Mouse (Mus musculus) ES-E14 (cell line): ENCODE measurements around the gene Gkn2. TPM values are rescaled to one million over a fixed set of nuclear protein-coding genes. Genes with fewer than 3 reads are reported as not detected.

Source experiments
- DNase-seq: peaks from one replicate; pipeline ENCODE4 v3.0.0-alpha.2; 2013; ENCODE audit warnings: low read depth, low spot score
- H3K27ac ChIP-seq: 2 replicates; pipeline ENCODE4 v1.5.1; 2012; ENCODE audit warnings: low read depth, mild to moderate bottlenecking, low read length, moderate library complexity, mixed read lengths; ENCODE audit not compliant: poor library complexity, insufficient read depth, severe bottlenecking
- H3K36me3 ChIP-seq: 2 replicates; pipeline ENCODE4 v1.6.1; 2012; ENCODE audit warnings: mild to moderate bottlenecking, low read length, moderate library complexity, mixed read lengths; ENCODE audit not compliant: control insufficient read depth, poor library complexity, insufficient read depth, severe bottlenecking
- H3K4me1 ChIP-seq, 2 experiments: fragments of 150-350 bp in 1 of 2; sonication (generic) in 1 of 2; 2 replicates each; pipeline ENCODE4 v1.6.1; 2012; ENCODE audit warnings: low read length in 2 of 2, mild to moderate bottlenecking in 1 of 2, mixed read lengths in 1 of 2; ENCODE audit not compliant: control insufficient read depth in 2 of 2, insufficient read depth in 2 of 2, poor library complexity in 1 of 2
- H3K4me3 ChIP-seq, 2 experiments: fragments of 150-350 bp in 1 of 2; sonication (generic) in 1 of 2; 2 replicates each; pipeline ENCODE4 v1.5.1; 2012; ENCODE audit warnings: low read length in 2 of 2, low read depth in 1 of 2, mild to moderate bottlenecking in 1 of 2, mixed read lengths in 1 of 2; ENCODE audit not compliant: insufficient read depth in 1 of 2, poor library complexity in 1 of 2, severe bottlenecking in 1 of 2
- H3K9ac ChIP-seq: 2 replicates; pipeline ENCODE4 v1.6.1; 2012; ENCODE audit warnings: low read depth, mild to moderate bottlenecking, low read length, mixed read lengths; ENCODE audit not compliant: poor library complexity, insufficient read depth, severe bottlenecking
- H3K9me3 ChIP-seq: fragments of 150-350 bp; sonication (generic); 2 replicates; pipeline ENCODE4 v1.6.1; 2012; ENCODE audit warnings: low read depth, mild to moderate bottlenecking, low read length; ENCODE audit not compliant: control insufficient read depth, insufficient read depth
- CHD2 ChIP-seq: IDR thresholded peaks from 2 replicates; pipeline ENCODE4 v1.6.1; 2014; ENCODE audit warnings: mild to moderate bottlenecking, low read depth, low read length, inconsistent platforms
- HCFC1 ChIP-seq: IDR thresholded peaks from 2 replicates; pipeline ENCODE4 v1.6.1; 2012; ENCODE audit warnings: low read length, inconsistent platforms, borderline replicate concordance; ENCODE audit not compliant: insufficient read depth
- MAFK ChIP-seq: IDR thresholded peaks from 2 replicates; pipeline ENCODE4 v1.6.1; 2014; ENCODE audit warnings: mild to moderate bottlenecking, low read depth, low read length, inconsistent platforms; ENCODE audit not compliant: insufficient read depth
- ZC3H11A ChIP-seq: IDR thresholded peaks from 2 replicates; pipeline ENCODE4 v1.6.1; 2012; ENCODE audit warnings: low read depth, mild to moderate bottlenecking, inconsistent platforms, low read length, borderline replicate concordance
- ZNF384 ChIP-seq: IDR thresholded peaks from 2 replicates; pipeline ENCODE4 v1.6.1; 2012; ENCODE audit warnings: low read depth, low read length, inconsistent platforms
- in situ Hi-C, 2 experiments: fragments of 600-800 bp; cut with MboI; formaldehyde crosslinking; loops; one replicate each; pipeline ENCODE4 v1.15.1; 2025; ENCODE audit warnings: low sequenced_read_pairs in 2 of 2, inconsistent platforms in 1 of 2; ENCODE audit not compliant: unreplicated experiment in 2 of 2
- total RNA-seq: library from RNA; depleted of rRNA; stranded (reverse); fragments of 300-350 nt; gene quantifications from 2 replicates; pipeline ENCODE4 v1.2.3, GENCODE M21; 2012

Gene Gkn2
- total RNA-seq, 1 experiment, result not detected

GRCm38 (mm10) chr6:87354441-87354840 lies 18.7 kb upstream of the Gkn2 start:
- TF ChIP-seq HCFC1 (no peak), MAFK (no peak), ZNF384 (no peak), ZC3H11A (no peak), CHD2 (no peak)
- Histone ChIP-seq H3K27ac (no peak overlapping the region), H3K4me3 (no peak overlapping the region), H3K9ac (no peak overlapping the region), H3K9me3 (no peaks in the 10 kb centered on the region), H3K36me3 (no peaks in the 10 kb centered on the region), H3K4me1 (no peaks in the 10 kb centered on the region)
- DNase-seq, result no peak
- in situ Hi-C loops, result no loop called here

- Histone ChIP-seq H3K27ac (no peak overlapping the region), H3K9me3 (no peaks in the 10 kb centered on the region), H3K36me3 (no peaks in the 10 kb centered on the region), H3K4me1 (no peaks in the 10 kb centered on the region), H3K4me3 (no peak overlapping the region), H3K9ac (no peak overlapping the region)
- in situ Hi-C loops, result no loop called here
- no peak for DNase-seq
- TF ChIP-seq ZC3H11A (no peak), HCFC1 (no peak), CHD2 (no peak), ZNF384 (no peak), MAFK (no peak)
These were observed 3.9 kb upstream of the Gkn2 start for GRCm38 (mm10) chr6:87369223-87369622.

DNA sequence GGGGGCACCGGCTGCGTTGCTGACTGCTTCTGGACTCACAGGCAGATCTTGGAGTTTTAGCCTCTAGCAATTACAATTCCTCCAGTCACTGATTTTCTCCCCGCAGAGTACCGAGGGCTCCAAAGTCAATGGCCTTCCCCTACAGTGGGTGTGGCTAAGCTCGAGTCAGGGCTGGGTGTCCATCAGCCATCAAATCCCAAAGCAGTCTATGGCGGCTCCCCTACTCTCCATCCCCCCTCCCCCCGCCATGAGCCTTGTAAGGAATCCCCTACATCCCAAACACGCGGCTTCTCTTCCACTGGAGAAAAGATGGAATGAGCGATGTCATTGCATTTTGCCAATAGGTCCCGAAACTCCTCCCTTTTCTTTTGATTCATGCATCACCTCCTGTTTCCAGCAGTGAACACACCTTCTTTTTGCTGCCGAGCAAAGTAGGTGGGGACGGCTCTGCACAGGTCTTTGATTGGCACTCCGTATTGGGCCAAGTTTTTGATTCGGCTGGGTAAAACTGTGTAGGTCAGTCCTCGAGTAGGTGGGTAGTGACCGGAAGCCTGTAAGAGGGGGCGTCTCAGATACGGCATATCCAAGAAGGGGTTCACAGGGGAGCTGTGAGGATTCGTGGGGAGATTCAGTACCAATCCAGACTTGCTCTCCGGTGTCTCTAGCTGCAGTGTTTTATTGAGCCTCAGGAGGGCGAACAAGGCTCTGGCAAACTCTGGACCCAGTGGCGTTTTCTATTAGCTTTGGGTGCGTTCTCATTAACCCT lies 11.0 kb downstream of the Gkn2 start:
- H3K4me1 ChIP-seq, result no peaks in the 10 kb centered on the region
- DNase-seq, result peak; percentile 34
- TF ChIP-seq HCFC1 (no peak), MAFK (no peak), CHD2 (no peak), ZNF384 (no peak), ZC3H11A (no peak)
- H3K9me3 ChIP-seq, result no peaks in the 10 kb centered on the region
- H3K9ac ChIP-seq, result 0 out of 2 replicates have a peak overlapping the region, but pooled peaks have one; percentile 46
- in situ Hi-C loops, result no loop called here
- H3K36me3 ChIP-seq, result no peaks in the 10 kb centered on the region
- H3K4me3 ChIP-seq, result peak overlapping the region; percentile 48 to 67
- no peak overlapping the region for H3K27ac ChIP-seq

DNA sequence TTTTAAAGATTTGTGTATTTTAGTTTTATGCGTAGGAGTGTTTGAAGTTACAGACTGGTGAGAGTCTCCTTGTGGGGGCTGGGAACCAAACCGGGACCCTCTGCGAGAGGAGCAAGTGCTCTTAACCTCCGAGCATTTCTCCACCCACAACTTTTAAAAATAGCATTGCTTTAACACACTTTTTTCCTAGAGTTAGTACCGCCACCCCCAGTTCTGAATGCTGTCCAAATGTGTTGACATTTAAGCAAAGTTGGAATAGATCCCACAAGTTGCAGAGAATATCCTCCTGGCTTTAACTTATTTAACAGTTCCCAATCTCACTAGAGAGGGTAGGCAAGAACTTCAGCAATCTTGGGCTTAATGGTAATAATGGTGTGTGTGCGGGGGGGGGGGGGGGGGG lies 11.6 kb downstream of the Gkn2 start:
- Histone ChIP-seq H3K36me3 (no peaks in the 10 kb centered on the region), H3K9me3 (no peaks in the 10 kb centered on the region), H3K9ac (no peak overlapping the region), H3K4me1 (no peaks in the 10 kb centered on the region), H3K27ac (no peak overlapping the region), H3K4me3 (peak overlapping the region in 1 of 2 experiments; percentile 67; a peak in 2 of 4 replicates)
- no peak for DNase-seq
- in situ Hi-C loops, result no loop called here
- TF ChIP-seq HCFC1, result no peak
- TF ChIP-seq ZC3H11A, result no peak
- no peak for TF ChIP-seq MAFK
- TF ChIP-seq CHD2, result no peak
- no peak for TF ChIP-seq ZNF384
